In the genomic region with DNA sequence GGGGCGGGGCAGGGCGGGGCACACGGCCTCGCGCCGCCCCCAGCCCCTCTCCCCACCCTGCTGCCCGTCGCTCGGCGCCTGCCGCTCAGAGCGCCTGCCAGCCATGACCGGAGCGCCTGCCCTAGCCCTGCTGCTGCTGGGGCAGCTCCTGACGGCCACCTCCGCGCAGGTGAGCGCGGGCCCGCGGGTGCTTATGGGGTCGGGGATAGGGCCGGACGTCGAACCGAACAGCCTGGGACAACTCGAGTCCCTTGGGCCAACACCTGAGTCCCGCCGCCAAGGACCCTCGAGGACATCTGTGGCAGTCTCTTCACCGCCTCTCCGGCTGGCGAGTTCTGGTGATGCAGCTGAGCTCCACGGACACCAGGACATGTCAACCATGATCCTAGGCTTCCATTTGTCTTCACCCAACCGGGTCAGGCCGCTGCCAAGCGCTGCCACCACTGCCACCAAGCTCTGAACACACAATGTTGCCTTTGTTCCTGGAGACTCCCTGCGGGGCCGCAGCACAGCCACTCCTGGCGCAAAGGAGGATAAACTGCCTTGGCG, we compare ENCODE assay signal across 9 mouse cellular contexts. TPM values are rescaled to one million over a fixed set of nuclear protein-coding genes. Genes with fewer than 3 reads are reported as not detected.
A peak's percentile ranks its signal among the peaks of the same experiment; 100 is the strongest.
DNase-seq lines count a peak whose midpoint lies in the region; ATAC-seq and TF ChIP-seq lines count a peak whose summit lies in the region.
"Had no signal": no experiment of that assay in that cellular context is flagged by ENCODE, and none has a peak within 500 bp of the region (broad histone marks: within the 10 kb centered on the region; RNA-seq: fewer than 3 reads in every experiment).

No protein-coding gene starts in this region.

- TF ChIP-seq CTCF in heart, postnatal 0 days (IDR thresholded peaks at IDR 0.05; ENCODE audit: low read depth) = no peak
- no peak for TF ChIP-seq CTCF in brain, embryonic 14.5 days (IDR thresholded peaks at IDR 0.05; ENCODE audit: borderline replicate concordance, extremely low read depth, insufficient read depth, insufficient read length)

- no peaks in the 10 kb centered on the region for H3K9me3 ChIP-seq in heart, postnatal 0 days (replicated peaks; ENCODE audit: control insufficient read depth, low read length)
- H3K9me3 ChIP-seq in midbrain, embryonic 14.5 days (ENCODE audit: control insufficient read depth, low read length) = no peaks in the 10 kb centered on the region

- 6% methylated on average over 35 of the region's 41 CpGs for WGBS in heart, postnatal 0 days
- WGBS in midbrain, embryonic 14.5 days = under 1% methylated on average over 41 of the region's 41 CpGs

- peak overlapping the region; percentile 51 for H3K4me2 ChIP-seq in heart, postnatal 0 days (ENCODE audit: low read depth, low read length)
- peak overlapping the region; percentile 63 for H3K4me2 ChIP-seq in midbrain, embryonic 14.5 days (ENCODE audit: low read length)

- no peak for ATAC-seq in heart, postnatal 0 days (ENCODE audit: insufficient read depth, low read depth)
- ATAC-seq in midbrain, embryonic 14.5 days (ENCODE audit: low FRiP score, low TSS enrichment) = no peak
- no peak for ATAC-seq in megakaryocyte, adult 5-6 weeks (ENCODE audit: poor library complexity, severe bottlenecking)

- H3K4me3 ChIP-seq in heart, postnatal 0 days (ENCODE audit: low read depth, low read length) = peak overlapping the region; percentile 20
- peak overlapping the region; percentile 28 for H3K4me3 ChIP-seq in midbrain, embryonic 14.5 days (replicated peaks; ENCODE audit: low read depth, low read length)
- H3K4me3 ChIP-seq: myocyte had no signal

- no peak for DNase-seq in heart, postnatal 0 days (ENCODE audit: low spot score)
- no peak for DNase-seq in heart, adult 18-20 months
- peak; percentile 77 for DNase-seq in brain, embryonic 14.5 days (ENCODE audit: low read depth)
- DNase-seq in forelimb bud, embryonic 11.5 days (ENCODE audit: low read depth, low spot score) = peak; percentile 32
- DNase-seq in midbrain, embryonic 14.5 days = peak; percentile 65
- no peak for DNase-seq in spleen, adult 12 weeks (ENCODE audit: low spot score)
- DNase-seq in ovary, postnatal 10 days (ENCODE audit: low spot score) = no peak

- no peak for TF ChIP-seq EP300 in heart, postnatal 0 days (IDR thresholded peaks at IDR 0.05; ENCODE audit: low read depth)

- H3K4me1 ChIP-seq in heart, postnatal 0 days (ENCODE audit: control insufficient read depth, insufficient read depth) = 0 out of 2 replicates have a peak, but pooled peaks cover 9% of the 10 kb centered on the region
- H3K4me1 ChIP-seq in midbrain, embryonic 14.5 days (ENCODE audit: control insufficient read depth, insufficient read depth, low read length) = peaks cover 19% of the 10 kb centered on the region; the same call in 1 of the 2 replicates

- 0 out of 2 replicates have a peak, but pooled peaks have one; percentile 19 for TF ChIP-seq POLR2A in brain, embryonic 14.5 days (IDR thresholded peaks at IDR 0.05; ENCODE audit: borderline replicate concordance, extremely low read depth, insufficient read depth, insufficient read length, poor library complexity, severe bottlenecking)

- H3K27ac ChIP-seq in heart, postnatal 0 days (ENCODE audit: low read depth) = no peak overlapping the region
- H3K27ac ChIP-seq in midbrain, embryonic 14.5 days (replicated peaks; ENCODE audit: low read depth, low read length) = 0 out of 2 replicates have a peak overlapping the region, but pooled peaks have one; percentile 26

- H3K9ac ChIP-seq in heart, postnatal 0 days (replicated peaks; ENCODE audit: low read depth, low read length) = no peak overlapping the region
- peak overlapping the region; percentile 47; the same call in 1 of the 2 replicates for H3K9ac ChIP-seq in midbrain, embryonic 14.5 days (replicated peaks; ENCODE audit: low read length)

- H3K36me3 ChIP-seq in heart, postnatal 0 days (replicated peaks; ENCODE audit: control insufficient read depth, insufficient read depth, low read length) = peaks cover 23% of the 10 kb centered on the region
- peaks cover 26% of the 10 kb centered on the region for H3K36me3 ChIP-seq in midbrain, embryonic 14.5 days (ENCODE audit: control insufficient read depth, insufficient read depth, low read length)

- peaks cover 30% of the 10 kb centered on the region for H3K27me3 ChIP-seq in heart, postnatal 0 days (ENCODE audit: control insufficient read depth, insufficient read depth, low read length)
- H3K27me3 ChIP-seq in midbrain, embryonic 14.5 days (ENCODE audit: control insufficient read depth, insufficient read depth, low read length) = no peaks in the 10 kb centered on the region

RNA-seq across cellular contexts. Expression of a gene that starts 0.6 kb away (rescaled TPM):
- total RNA-seq in heart, postnatal 0 days (2014; rRNA removed; ENCODE audit: low replicate concordance) = 0.62 and 1.3 TPM in 2 replicates
- polyA plus RNA-seq in heart, postnatal 0 days (2015; fragmentation: Nextera tagmentation; extraction: Ambion mirVana) = 0.77 and 1.3 TPM in 2 replicates
- total RNA-seq in heart, adult 18-20 months (2021) = under 1 TPM in 1 of 2 experiments, not detected in 1; 0.21 TPM
- polyA plus RNA-seq in brain, embryonic 14.5 days (2012; rRNA removed) = 31.5 and 37.5 TPM in 2 replicates
- polyA plus RNA-seq in midbrain, embryonic 14.5 days (2014; fragmentation: Nextera tagmentation; extraction: Ambion mirVana) = 26.6 and 27.7 TPM in 2 replicates
- total RNA-seq in megakaryocyte, adult 5-6 weeks (2015) = 0.62 and 1.3 TPM in 2 replicates
- 0.16 and 0.51 TPM in 2 replicates for total RNA-seq in megakaryocyte, adult 5-6 weeks (2017)

RNA-seq across cellular contexts. Expression of a gene that starts 9.2 kb away (rescaled TPM):
- total RNA-seq in heart, postnatal 0 days (2014; rRNA removed; ENCODE audit: low replicate concordance) = 81.0 and 81.6 TPM in 2 replicates
- polyA plus RNA-seq in heart, postnatal 0 days (2015; fragmentation: Nextera tagmentation; extraction: Ambion mirVana) = 33.0 and 39.3 TPM in 2 replicates
- total RNA-seq in heart, adult 18-20 months (2021) = 10 to 100 TPM; 31.9 to 34.1 TPM
- 75.6 and 105 TPM in 2 replicates for polyA plus RNA-seq in brain, embryonic 14.5 days (2012; rRNA removed)
- polyA plus RNA-seq in midbrain, embryonic 14.5 days (2014; fragmentation: Nextera tagmentation; extraction: Ambion mirVana) = 97.7 and 105 TPM in 2 replicates
- 37.3 and 42.7 TPM in 2 replicates for total RNA-seq in megakaryocyte, adult 5-6 weeks (2015)
- total RNA-seq in megakaryocyte, adult 5-6 weeks (2017) = 62.2 and 64.9 TPM in 2 replicates

RNA-seq across cellular contexts. Expression of a gene that starts 17.1 kb away (rescaled TPM):
- 40.5 and 54.3 TPM in 2 replicates for total RNA-seq in heart, postnatal 0 days (2014; rRNA removed; ENCODE audit: low replicate concordance)
- 19.5 and 20.5 TPM in 2 replicates for polyA plus RNA-seq in heart, postnatal 0 days (2015; fragmentation: Nextera tagmentation; extraction: Ambion mirVana)
- 10 to 100 TPM; 17.8 to 18.4 TPM for total RNA-seq in heart, adult 18-20 months (2021)
- polyA plus RNA-seq in brain, embryonic 14.5 days (2012; rRNA removed) = 54.3 and 69.8 TPM in 2 replicates
- 46.8 and 49.5 TPM in 2 replicates for polyA plus RNA-seq in midbrain, embryonic 14.5 days (2014; fragmentation: Nextera tagmentation; extraction: Ambion mirVana)
- 20.2 and 30.8 TPM in 2 replicates for total RNA-seq in megakaryocyte, adult 5-6 weeks (2015)
- total RNA-seq in megakaryocyte, adult 5-6 weeks (2017) = 21.8 and 23.2 TPM in 2 replicates

RNA-seq across cellular contexts. Expression of a gene that starts 44.3 kb away (rescaled TPM):
- 0.04 and 0.12 TPM in 2 replicates for total RNA-seq in heart, postnatal 0 days (2014; rRNA removed; ENCODE audit: low replicate concordance)
- polyA plus RNA-seq in heart, postnatal 0 days (2015; fragmentation: Nextera tagmentation; extraction: Ambion mirVana) = not detected in 2 replicates
- not detected for total RNA-seq in heart, adult 18-20 months (2021)
- 1.2 and 1.9 TPM in 2 replicates for polyA plus RNA-seq in brain, embryonic 14.5 days (2012; rRNA removed)
- polyA plus RNA-seq in midbrain, embryonic 14.5 days (2014; fragmentation: Nextera tagmentation; extraction: Ambion mirVana) = 0.42 and 0.53 TPM in 2 replicates
- total RNA-seq in megakaryocyte, adult 5-6 weeks (2015) = not detected in 2 replicates
- total RNA-seq in megakaryocyte, adult 5-6 weeks (2017) = not detected in 2 replicates
- polyA plus RNA-seq: myocyte had no signal

Comparison
In these comparisons a context has a peak if more than half of its experiments do, and no peak if none do; other contexts are left out.
1. DNase-seq: peak in brain, embryonic 14.5 days (single experiment), forelimb bud, embryonic 11.5 days (single experiment) and midbrain, embryonic 14.5 days (single experiment); none in heart, postnatal 0 days (single experiment), heart, adult 18-20 months (0 of 2), spleen, adult 12 weeks (single experiment) and ovary, postnatal 10 days (single experiment).